Mouse (Mus musculus): Measurements from ENCODE around the gene Rgma.

- TF ChIP-seq CTCF (IDR thresholded peaks at IDR 0.05; ENCODE audit: extremely low read depth, insufficient read depth, insufficient read length, insufficient replicate concordance) (no peak), POLR2A (IDR thresholded peaks at IDR 0.05; ENCODE audit: low read depth, low read length) (no peak)
Observed at GRCm38 (mm10) chr7:73357626-73358025, 17.7 kb upstream of the Rgma start.
